Mouse (Mus musculus): ENCODE data around the gene Gm11115. TPM values are rescaled to one million over a fixed set of nuclear protein-coding genes. Genes with fewer than 3 reads are reported as not detected.

Gene Gm11115
- polyA plus RNA-seq (2015; fragmentation: Illumina TruSeq; extraction: RNeasy Lipid Tissue Mini Kit (QIAGEN cat#74804); ENCODE audit: insufficient read depth, low replicate concordance) = not detected

GRCm38 (mm10) chr5:88153999-88154398 lies at the start of gene Gm11115:
Gene Gm11115, minus strand, starts transcription at chr5:88154099.

GRCm38 (mm10) chr5:88111430-88111829 lies 42.5 kb downstream of the Gm11115 start, which contains the start of gene Gm11116:
Gene Gm11116, minus strand, starts transcription at chr5:88111530.

Other genes starting within 250 kb of the Gm11115 start
- gene Csn3, start 228.5 kb downstream of the Gm11115 start, polyA plus RNA-seq (2015; fragmentation: Illumina TruSeq; extraction: RNeasy Lipid Tissue Mini Kit (QIAGEN cat#74804); ENCODE audit: insufficient read depth, low replicate concordance) = not detected
- gene 2310003L06Rik, start 184.6 kb downstream of the Gm11115 start, polyA plus RNA-seq (2015; fragmentation: Illumina TruSeq; extraction: RNeasy Lipid Tissue Mini Kit (QIAGEN cat#74804); ENCODE audit: insufficient read depth, low replicate concordance) = not detected
- not detected for gene Gm28434, start 184.6 kb downstream of the Gm11115 start, polyA plus RNA-seq (2015; fragmentation: Illumina TruSeq; extraction: RNeasy Lipid Tissue Mini Kit (QIAGEN cat#74804); ENCODE audit: insufficient read depth, low replicate concordance)
- not detected for gene Cabs1, start 174.7 kb downstream of the Gm11115 start, polyA plus RNA-seq (2015; fragmentation: Illumina TruSeq; extraction: RNeasy Lipid Tissue Mini Kit (QIAGEN cat#74804); ENCODE audit: insufficient read depth, low replicate concordance)
- gene Smr3a, start 151.6 kb downstream of the Gm11115 start, polyA plus RNA-seq (2015; fragmentation: Illumina TruSeq; extraction: RNeasy Lipid Tissue Mini Kit (QIAGEN cat#74804); ENCODE audit: insufficient read depth, low replicate concordance) = not detected
- gene Smr2, start 67.5 kb downstream of the Gm11115 start, polyA plus RNA-seq (2015; fragmentation: Illumina TruSeq; extraction: RNeasy Lipid Tissue Mini Kit (QIAGEN cat#74804); ENCODE audit: insufficient read depth, low replicate concordance) = not detected
- not detected for gene Gm11116, start 42.6 kb downstream of the Gm11115 start, polyA plus RNA-seq (2015; fragmentation: Illumina TruSeq; extraction: RNeasy Lipid Tissue Mini Kit (QIAGEN cat#74804); ENCODE audit: insufficient read depth, low replicate concordance)
- not detected for gene Gm7714, start 114.8 kb upstream of the Gm11115 start, polyA plus RNA-seq (2015; fragmentation: Illumina TruSeq; extraction: RNeasy Lipid Tissue Mini Kit (QIAGEN cat#74804); ENCODE audit: insufficient read depth, low replicate concordance)
- gene Prol1, start 163.2 kb upstream of the Gm11115 start, polyA plus RNA-seq (2015; fragmentation: Illumina TruSeq; extraction: RNeasy Lipid Tissue Mini Kit (QIAGEN cat#74804); ENCODE audit: insufficient read depth, low replicate concordance) = not detected
- gene Amtn, start 222.0 kb upstream of the Gm11115 start, polyA plus RNA-seq (2015; fragmentation: Illumina TruSeq; extraction: RNeasy Lipid Tissue Mini Kit (QIAGEN cat#74804); ENCODE audit: insufficient read depth, low replicate concordance) = not detected